Mouse (Mus musculus): ENCODE results near the gene Cxadr.
A peak's percentile ranks its signal among the peaks of the same experiment; 100 is the strongest.

Gene Cxadr

DNA sequence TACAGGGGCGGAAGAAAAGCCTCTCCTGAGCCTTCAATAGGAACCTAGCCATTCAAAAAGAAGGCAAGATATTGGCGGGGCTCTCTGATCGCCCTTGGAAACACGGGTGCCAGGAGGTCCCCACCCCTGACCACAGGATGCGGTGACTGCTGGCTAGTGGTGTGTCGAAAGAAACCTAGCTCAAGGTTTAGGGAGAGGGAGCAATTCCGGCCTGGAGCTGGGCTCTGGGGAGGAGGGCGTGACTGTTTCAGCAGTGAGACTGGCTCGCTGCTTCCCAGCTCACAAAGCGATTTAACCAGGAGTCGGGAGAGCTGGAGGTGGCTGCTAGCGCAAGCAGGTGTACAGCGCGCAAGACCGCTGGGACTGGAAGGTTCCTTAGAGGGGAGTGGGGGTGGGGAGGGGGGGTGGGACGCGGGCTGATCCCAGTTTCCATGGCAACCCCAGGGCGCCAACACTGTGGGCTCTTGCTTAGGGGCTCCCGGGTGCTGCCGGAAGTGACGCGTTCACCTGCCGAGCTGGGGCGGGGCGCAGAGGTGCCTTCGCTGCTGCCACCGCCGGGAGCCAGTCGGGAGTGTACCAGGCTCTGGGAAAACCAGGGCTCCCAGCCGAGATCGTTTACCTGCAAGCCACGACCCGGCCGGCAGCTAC is at the start of gene Cxadr:
TSS of gene Cxadr (plus strand) at position 307 of the 648 bp plus-strand sequence.
- no peak for DNase-seq (ENCODE audit: low read depth, low spot score)

- DNase-seq (ENCODE audit: low read depth, low spot score): no peak
Observed at GRCm38 (mm10) chr16:78258989-78259388, 42.3 kb upstream of the Cxadr start.

- DNase-seq (ENCODE audit: low read depth, low spot score): no peak
Observed at GRCm38 (mm10) chr16:78260070-78260879, 41.0 kb upstream of the Cxadr start.

DNA sequence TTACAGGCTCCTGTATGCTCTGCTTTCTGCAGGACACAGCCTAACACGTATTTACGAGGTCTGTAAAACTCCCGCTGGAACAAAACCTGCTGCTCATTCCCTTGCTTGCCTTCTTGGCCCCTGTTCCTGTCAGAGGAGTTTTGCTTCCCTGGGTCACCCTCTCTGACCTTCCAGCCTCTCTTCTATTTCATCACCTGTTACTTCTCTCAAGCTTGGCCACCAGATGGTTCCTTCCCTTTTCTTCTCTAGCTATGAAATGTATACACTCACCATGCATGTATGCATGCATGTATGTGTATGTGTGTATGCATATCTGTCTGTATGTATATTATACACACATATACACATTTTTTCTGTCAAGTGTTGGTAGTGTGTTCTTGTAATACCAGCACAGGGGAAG is 39.8 kb upstream of the Cxadr start:
- no peak for DNase-seq (ENCODE audit: low read depth, low spot score)

DNA sequence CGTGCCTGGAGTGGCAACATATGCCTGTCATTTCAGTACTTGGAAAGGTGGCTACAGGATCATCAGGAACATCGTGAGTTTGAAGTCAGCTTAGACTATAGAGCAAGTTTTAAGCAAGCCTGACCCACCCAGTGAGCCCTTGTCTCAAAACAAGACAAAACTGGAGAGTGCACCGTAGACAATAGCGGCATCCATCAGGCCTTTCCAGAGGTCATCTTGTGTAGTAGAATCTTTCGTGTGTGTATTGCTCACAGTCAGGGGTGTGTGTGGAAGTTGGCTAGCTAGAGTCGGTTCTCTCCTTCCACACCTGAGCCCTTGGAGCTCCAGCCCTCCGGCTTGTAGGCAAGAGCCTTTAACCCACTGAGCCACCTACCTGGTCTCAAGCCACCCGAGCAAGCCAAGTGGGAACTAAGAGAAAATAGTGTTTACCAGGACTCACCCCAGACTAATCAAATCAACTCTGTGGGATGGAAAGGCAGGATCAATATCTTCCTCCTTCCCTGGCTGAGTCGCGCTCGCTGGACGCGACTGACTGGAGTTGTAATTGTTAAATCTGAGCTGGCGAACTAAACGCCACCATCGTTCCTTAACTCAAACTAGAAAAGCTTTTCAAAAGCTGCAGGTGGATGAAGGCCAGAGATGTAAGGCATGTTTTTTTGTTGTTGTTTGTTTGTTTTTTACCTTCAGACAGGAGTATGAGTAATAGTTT is 36.7 kb upstream of the Cxadr start:
- no peak for DNase-seq (ENCODE audit: low read depth, low spot score)

DNA sequence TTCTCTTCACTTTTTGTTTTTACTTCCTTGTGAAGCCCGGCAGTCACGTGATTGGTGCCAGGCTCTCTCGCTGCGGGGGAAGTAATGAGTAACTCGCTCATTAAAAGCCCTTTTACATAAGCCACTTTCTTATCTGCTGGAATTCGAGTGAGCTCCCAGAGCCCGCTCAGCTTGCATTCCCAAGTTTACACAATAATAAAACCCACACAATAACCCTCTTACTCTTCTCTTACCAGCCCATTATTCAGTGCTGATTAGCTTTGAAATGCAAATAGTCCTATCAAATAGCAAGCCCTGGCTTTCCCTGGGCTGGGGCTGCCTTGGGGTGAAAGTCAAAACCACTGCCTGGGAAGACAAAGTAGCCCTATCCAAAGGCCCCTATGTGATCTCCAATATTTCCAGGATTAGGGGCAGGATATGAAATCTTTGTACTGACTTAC is 36.1 kb upstream of the Cxadr start:
- peak; percentile 45 for DNase-seq (ENCODE audit: low read depth, low spot score)

GRCm38 (mm10) chr16:78265826-78266225 is 35.5 kb upstream of the Cxadr start:
- no peak for DNase-seq (ENCODE audit: low read depth, low spot score)

GRCm38 (mm10) chr16:78267453-78267852 is 33.8 kb upstream of the Cxadr start:
- no peak for DNase-seq (ENCODE audit: low read depth, low spot score)

GRCm38 (mm10) chr16:78268167-78268566 is 33.1 kb upstream of the Cxadr start:
- DNase-seq (ENCODE audit: low read depth, low spot score): no peak

DNA sequence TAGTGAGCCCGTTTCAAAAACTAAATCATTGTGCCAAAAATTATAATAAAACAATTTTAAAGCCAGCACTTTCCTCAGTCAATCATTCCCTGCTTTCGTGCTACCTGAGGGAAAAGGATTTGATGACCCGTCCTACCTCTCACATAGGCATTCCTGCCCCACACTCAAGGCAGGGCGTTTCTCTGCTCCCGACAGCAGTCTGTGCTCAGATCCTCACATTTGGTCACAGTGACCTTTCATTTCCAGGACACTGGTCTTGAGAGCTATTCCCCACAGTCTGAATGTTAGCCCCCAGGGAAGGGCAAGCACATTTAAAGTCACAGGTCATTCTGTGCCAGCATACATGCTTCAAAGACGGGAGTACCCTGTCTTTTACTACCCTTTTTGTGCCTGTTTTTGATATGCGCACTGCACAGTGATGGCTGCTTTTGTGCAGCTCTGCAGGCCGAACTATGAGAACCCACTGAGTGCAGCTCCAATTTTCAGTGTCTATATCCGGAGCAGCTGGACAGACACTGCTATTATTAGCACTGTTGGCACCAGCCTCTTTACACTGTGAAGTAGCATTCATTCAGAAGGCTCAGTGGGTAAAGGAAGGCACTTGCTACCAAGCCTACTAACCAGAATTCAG is 26.3 kb upstream of the Cxadr start:
- peak; percentile 71 for DNase-seq (ENCODE audit: low read depth, low spot score)

DNA sequence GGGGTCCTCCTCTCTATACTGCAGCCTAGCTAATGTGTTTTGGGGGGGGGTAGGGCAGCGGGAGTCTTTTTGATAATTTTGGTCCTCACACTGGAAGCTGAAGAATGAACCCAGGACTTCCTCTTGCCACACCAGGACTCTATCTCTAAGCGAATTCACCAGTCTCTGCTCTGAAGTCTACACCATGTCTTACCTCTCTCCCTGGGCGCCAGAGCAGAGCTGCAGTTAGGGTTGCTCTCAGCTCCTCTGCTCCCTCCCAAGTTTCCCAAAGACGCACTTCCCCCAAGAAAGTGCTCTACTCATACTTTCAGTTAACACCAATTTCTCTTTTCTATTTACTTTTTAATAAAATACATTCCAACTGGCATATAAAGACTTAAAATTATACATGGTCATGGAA is 23.7 kb upstream of the Cxadr start:
- DNase-seq (ENCODE audit: low read depth, low spot score): no peak

DNA sequence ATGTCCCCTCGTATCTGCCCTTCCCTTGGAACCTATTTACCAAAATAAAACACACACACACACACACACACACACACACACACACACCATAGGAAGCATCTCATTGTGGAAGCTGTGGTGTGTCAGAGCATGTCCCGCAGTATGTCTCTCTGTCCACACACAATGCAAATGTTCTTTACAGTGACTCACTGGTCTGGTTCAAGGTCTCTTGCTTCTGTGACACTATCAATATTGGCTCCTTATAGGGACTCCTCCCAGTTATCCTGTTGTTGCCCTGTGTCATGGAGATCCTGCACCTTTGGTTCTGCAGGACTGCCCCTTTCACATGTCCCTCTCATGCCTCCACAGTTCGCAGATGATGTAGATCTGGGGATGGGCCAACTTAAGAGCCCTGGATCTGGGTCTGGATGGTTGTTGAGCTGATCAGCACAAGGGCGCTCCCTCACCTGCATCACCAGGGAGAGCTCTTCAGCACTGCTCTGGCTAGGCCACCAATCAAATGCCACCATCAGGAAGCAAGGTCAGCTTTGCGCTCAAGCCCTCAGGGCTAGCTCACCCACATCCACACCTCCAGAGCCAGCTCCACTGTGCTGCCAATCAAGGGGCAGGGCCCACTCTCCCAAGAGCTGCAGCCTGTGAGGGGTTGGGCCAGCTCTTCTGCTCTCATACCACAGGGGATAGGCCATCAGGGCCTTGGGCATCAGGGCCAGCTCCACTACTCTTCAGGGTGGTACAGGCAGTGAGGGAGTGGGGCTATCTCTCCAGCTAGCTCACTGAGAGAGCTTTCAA is 21.0 kb upstream of the Cxadr start:
- no peak for DNase-seq (ENCODE audit: low read depth, low spot score)

DNA sequence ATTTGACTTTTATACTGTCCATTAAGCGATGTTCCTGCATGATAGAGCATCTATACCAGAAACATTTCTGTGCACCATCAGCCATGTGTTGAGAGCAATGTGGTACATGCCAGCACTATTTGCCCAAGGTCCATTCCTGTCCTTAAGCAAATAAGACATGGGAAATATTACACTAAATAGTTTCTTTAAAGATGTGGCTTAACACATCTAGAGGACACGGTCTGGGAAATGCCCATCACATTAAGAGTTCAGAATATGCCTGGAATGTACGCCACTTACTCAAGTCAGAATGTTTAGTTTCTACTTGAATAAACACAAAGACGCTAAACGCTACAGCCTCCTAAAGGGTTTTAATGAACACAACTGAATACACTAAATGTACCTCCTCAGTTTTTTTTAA is 18.1 kb upstream of the Cxadr start:
- DNase-seq (ENCODE audit: low read depth, low spot score): no peak

- DNase-seq (ENCODE audit: low read depth, low spot score): no peak
Observed at GRCm38 (mm10) chr16:78294051-78294450, 7.2 kb upstream of the Cxadr start.

- DNase-seq (ENCODE audit: low read depth, low spot score): no peak
Observed at GRCm38 (mm10) chr16:78294606-78295275, 6.5 kb upstream of the Cxadr start.

GRCm38 (mm10) chr16:78295601-78296000 is 5.7 kb upstream of the Cxadr start:
- DNase-seq (ENCODE audit: low read depth, low spot score): no peak

DNA sequence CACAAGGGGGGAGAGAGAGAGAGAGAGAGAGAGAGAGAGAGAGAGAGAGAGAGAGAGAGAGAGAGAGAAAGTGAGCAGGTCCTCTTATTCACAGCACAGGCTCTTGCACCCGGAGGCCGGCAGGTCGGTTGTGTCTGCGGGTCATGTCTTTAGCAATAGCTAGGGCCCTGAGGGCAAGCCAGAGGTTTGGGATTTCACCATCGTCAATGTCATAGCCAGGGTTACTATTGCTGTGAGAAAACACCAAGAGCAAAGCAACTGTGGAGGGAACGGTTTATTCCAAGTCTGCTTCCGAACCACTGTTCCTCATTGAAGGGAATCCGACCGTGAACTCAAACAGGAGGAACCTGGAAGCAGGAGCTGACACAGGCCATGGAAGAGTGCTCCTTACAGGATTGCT is 5.2 kb upstream of the Cxadr start:
- no peak for DNase-seq (ENCODE audit: low read depth, low spot score)

GRCm38 (mm10) chr16:78301831-78302677 is 765 bp downstream of the Cxadr start:
- no peak for DNase-seq (ENCODE audit: low read depth, low spot score)

DNA sequence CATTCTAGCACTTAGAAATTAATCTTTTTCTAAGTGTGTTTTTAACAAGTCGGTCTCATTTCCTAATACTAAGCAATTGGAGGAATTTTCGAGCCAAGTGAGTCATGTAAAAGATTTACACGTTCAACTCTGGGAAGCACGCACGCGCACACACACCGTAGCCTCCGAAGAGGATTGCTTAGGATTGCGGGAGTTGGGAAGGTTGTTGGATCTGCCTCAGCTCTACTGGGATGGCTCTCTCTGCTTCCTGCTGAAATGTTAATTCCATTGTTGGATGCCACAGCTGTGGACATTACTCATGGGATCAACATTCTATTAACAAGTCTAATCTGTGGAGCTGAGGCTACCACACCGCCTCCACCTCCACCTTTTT is 1.4 kb downstream of the Cxadr start:
- no peak for DNase-seq (ENCODE audit: low read depth, low spot score)

DNA sequence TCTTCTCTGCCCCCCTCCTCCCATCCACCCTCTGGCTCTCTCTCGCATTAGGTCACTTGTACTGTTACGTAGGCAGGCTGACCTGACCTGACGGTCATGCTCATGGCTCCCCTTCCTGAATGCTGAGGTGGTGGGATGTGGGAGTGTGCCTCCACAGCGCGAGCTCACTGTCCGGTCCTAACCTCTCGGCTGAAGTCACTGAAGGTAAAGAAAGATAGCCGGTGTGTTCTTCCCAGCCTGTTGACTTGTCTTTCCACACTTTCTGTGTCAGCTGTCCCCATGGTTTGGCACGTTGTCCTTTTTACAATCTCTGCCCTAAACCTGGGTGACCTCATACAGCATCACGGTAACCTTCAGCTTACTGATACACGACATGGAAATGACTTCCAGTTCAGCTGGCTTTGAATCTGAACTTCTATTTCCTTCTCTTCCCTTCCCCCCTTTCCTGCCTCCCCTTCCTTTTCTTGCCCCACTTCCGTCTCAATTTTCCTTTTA is 4.4 kb downstream of the Cxadr start:
- DNase-seq (ENCODE audit: low read depth, low spot score): no peak
